Mouse (Mus musculus): ENCODE measurements around the gene Fmr1. TPM values are rescaled to one million over a fixed set of nuclear protein-coding genes. Genes with fewer than 3 reads are reported as not detected.
A peak's percentile ranks its signal among the peaks of the same experiment; 100 is the strongest.
"Not testable (repeated sequence)": the region's sequence is repeated elsewhere in the genome, so short reads cannot be mapped to it uniquely, and the experiment has no call there.

Fmr1 gene
- polyA plus RNA-seq (2012; rRNA removed), result 45.1 and 49.1 TPM in 2 replicates

- TF ChIP-seq POLR2A (IDR thresholded peaks at IDR 0.05; ENCODE audit: extremely low read depth, insufficient read depth, low read length) (peak; percentile 95), CTCF (IDR thresholded peaks at IDR 0.05; ENCODE audit: extremely low read depth, insufficient read depth, low read length) (no peak)
- Histone ChIP-seq H3K4me1 (ENCODE audit: control insufficient read depth, insufficient read depth, low read length) (no peaks in the 10 kb centered on the region), H3K27ac (ENCODE audit: insufficient read depth, low read length) (peak within 1 kb of the TSS; percentile 70), H3K4me3 (ENCODE audit: insufficient read depth, low read length) (peak within 1 kb of the TSS; percentile 51)
Observed at GRCm38 (mm10) chrX:68678333-68678740, at the start of gene Fmr1. Fmr1 (plus strand) TSS chrX:68678541.

- no peak overlapping the region for H3K4me3 ChIP-seq (ENCODE audit: insufficient read depth, low read length)
- H3K4me1 ChIP-seq (ENCODE audit: control insufficient read depth, insufficient read depth, low read length), result peaks cover 2% of the 10 kb centered on the region; the same call in 1 of the 2 replicates
- no peak overlapping the region for H3K27ac ChIP-seq (ENCODE audit: insufficient read depth, low read length)
- no peak for TF ChIP-seq POLR2A (IDR thresholded peaks at IDR 0.05; ENCODE audit: extremely low read depth, insufficient read depth, low read length)
- no peak for TF ChIP-seq CTCF (IDR thresholded peaks at IDR 0.05; ENCODE audit: extremely low read depth, insufficient read depth, low read length)
Observed at GRCm38 (mm10) chrX:68641603-68642002, 36.7 kb upstream of the Fmr1 start.

GRCm38 (mm10) chrX:68645154-68645919, 33.0 kb upstream of the Fmr1 start:
- H3K4me3 ChIP-seq (ENCODE audit: insufficient read depth, low read length), result no peak overlapping the region
- peaks cover 2% of the 10 kb centered on the region; the same call in 1 of the 2 replicates for H3K4me1 ChIP-seq (ENCODE audit: control insufficient read depth, insufficient read depth, low read length)
- TF ChIP-seq POLR2A (IDR thresholded peaks at IDR 0.05; ENCODE audit: extremely low read depth, insufficient read depth, low read length) (no peak), CTCF (IDR thresholded peaks at IDR 0.05; ENCODE audit: extremely low read depth, insufficient read depth, low read length) (no peak)
- H3K27ac ChIP-seq (ENCODE audit: insufficient read depth, low read length), result no peak overlapping the region

GRCm38 (mm10) chrX:68677508-68677907, 833 bp upstream of the Fmr1 start:
- TF ChIP-seq CTCF (IDR thresholded peaks at IDR 0.05; ENCODE audit: extremely low read depth, insufficient read depth, low read length) (no peak), POLR2A (IDR thresholded peaks at IDR 0.05; ENCODE audit: extremely low read depth, insufficient read depth, low read length) (no peak)
- Histone ChIP-seq H3K4me1 (ENCODE audit: control insufficient read depth, insufficient read depth, low read length) (no peaks in the 10 kb centered on the region), H3K27ac (ENCODE audit: insufficient read depth, low read length) (no peak overlapping the region), H3K4me3 (ENCODE audit: insufficient read depth, low read length) (no peak overlapping the region; the same call in 1 of the 2 replicates)

GRCm38 (mm10) chrX:68678815-68679486, 610 bp downstream of the Fmr1 start:
- TF ChIP-seq CTCF (IDR thresholded peaks at IDR 0.05; ENCODE audit: extremely low read depth, insufficient read depth, low read length) (no peak), POLR2A (IDR thresholded peaks at IDR 0.05; ENCODE audit: extremely low read depth, insufficient read depth, low read length) (no peak)
- Histone ChIP-seq H3K27ac (ENCODE audit: insufficient read depth, low read length) (peak overlapping the region; percentile 70), H3K4me1 (ENCODE audit: control insufficient read depth, insufficient read depth, low read length) (no peaks in the 10 kb centered on the region), H3K4me3 (ENCODE audit: insufficient read depth, low read length) (peak overlapping the region; percentile 51)

GRCm38 (mm10) chrX:68684706-68685105, 6.4 kb downstream of the Fmr1 start:
- TF ChIP-seq CTCF (IDR thresholded peaks at IDR 0.05; ENCODE audit: extremely low read depth, insufficient read depth, low read length) (no peak), POLR2A (IDR thresholded peaks at IDR 0.05; ENCODE audit: extremely low read depth, insufficient read depth, low read length) (no peak)
- H3K4me3 ChIP-seq (ENCODE audit: insufficient read depth, low read length), result no peak overlapping the region

GRCm38 (mm10) chrX:68691936-68692335, 13.6 kb downstream of the Fmr1 start:
- not testable (repeated sequence) for H3K27ac ChIP-seq (ENCODE audit: insufficient read depth, low read length); H3K4me3 ChIP-seq (ENCODE audit: insufficient read depth, low read length); H3K4me1 ChIP-seq (ENCODE audit: control insufficient read depth, insufficient read depth, low read length)

More at GRCm38 (mm10) chrX:68684706-68685105, 6.4 kb downstream of the Fmr1 start:
- Histone ChIP-seq H3K27ac (ENCODE audit: insufficient read depth, low read length) (no peak overlapping the region), H3K4me1 (ENCODE audit: control insufficient read depth, insufficient read depth, low read length) (no peaks in the 10 kb centered on the region)

GRCm38 (mm10) chrX:68736902-68737301, 58.6 kb downstream of the Fmr1 start:
- Histone ChIP-seq H3K27ac (ENCODE audit: insufficient read depth, low read length) (no peak overlapping the region), H3K4me1 (ENCODE audit: control insufficient read depth, insufficient read depth, low read length) (no peaks in the 10 kb centered on the region), H3K4me3 (ENCODE audit: insufficient read depth, low read length) (no peak overlapping the region)
- no peak for TF ChIP-seq POLR2A (IDR thresholded peaks at IDR 0.05; ENCODE audit: extremely low read depth, insufficient read depth, low read length)
- TF ChIP-seq CTCF (IDR thresholded peaks at IDR 0.05; ENCODE audit: extremely low read depth, insufficient read depth, low read length), result no peak

GRCm38 (mm10) chrX:68740088-68740487, 61.7 kb downstream of the Fmr1 start:
- TF ChIP-seq POLR2A (IDR thresholded peaks at IDR 0.05; ENCODE audit: extremely low read depth, insufficient read depth, low read length) (no peak), CTCF (IDR thresholded peaks at IDR 0.05; ENCODE audit: extremely low read depth, insufficient read depth, low read length) (no peak)

GRCm38 (mm10) chrX:68761606-68762005, 83.3 kb downstream of the Fmr1 start, which contains the start of gene Fmr1nb:
Fmr1nb (plus strand) TSS chrX:68761839.
- no peak within 1 kb of the TSS for H3K27ac ChIP-seq (ENCODE audit: insufficient read depth, low read length)
- no peaks in the 10 kb centered on the region for H3K4me1 ChIP-seq (ENCODE audit: control insufficient read depth, insufficient read depth, low read length)
- TF ChIP-seq CTCF (IDR thresholded peaks at IDR 0.05; ENCODE audit: extremely low read depth, insufficient read depth, low read length) (no peak), POLR2A (IDR thresholded peaks at IDR 0.05; ENCODE audit: extremely low read depth, insufficient read depth, low read length) (no peak)
- H3K4me3 ChIP-seq (ENCODE audit: insufficient read depth, low read length), result no peak within 1 kb of the TSS

More at GRCm38 (mm10) chrX:68740088-68740487, 61.7 kb downstream of the Fmr1 start:
- H3K27ac ChIP-seq (ENCODE audit: insufficient read depth, low read length), result no peak overlapping the region
- no peaks in the 10 kb centered on the region for H3K4me1 ChIP-seq (ENCODE audit: control insufficient read depth, insufficient read depth, low read length)
- no peak overlapping the region for H3K4me3 ChIP-seq (ENCODE audit: insufficient read depth, low read length)

Other genes starting within 250 kb of the Fmr1 start
- gene Fmr1nb, start 83.3 kb downstream of the Fmr1 start, polyA plus RNA-seq (2012; rRNA removed), result 0.13 TPM in 1 of 2 replicates, not detected in the other
- gene Gm14698, start 142.6 kb downstream of the Fmr1 start, polyA plus RNA-seq (2012; rRNA removed), result 0.46 and 0.57 TPM in 2 replicates
- gene Gm6812, start 214.5 kb downstream of the Fmr1 start, polyA plus RNA-seq (2012; rRNA removed), result not detected in 2 replicates

Measured in cortical plate, adult 2 months (tissue).